Mouse (Mus musculus) R1 (cell line): ENCODE data around the gene Emx1.

Experiments used
- DNase-seq: peaks from one replicate; pipeline ENCODE4 v3.0.0-alpha.2; 2018; ENCODE audit warnings: low read depth, low spot score

Gene Emx1

GRCm38 (mm10) chr6:85189361-85189760 lies 2.1 kb downstream of the Emx1 start:
- DNase-seq = no peak

GRCm38 (mm10) chr6:85189911-85190591 lies 2.8 kb downstream of the Emx1 start:
- DNase-seq = peak; percentile 58

- DNase-seq = peak; percentile 45
These were observed 3.4 kb downstream of the Emx1 start for GRCm38 (mm10) chr6:85190671-85191070.

- DNase-seq = no peak
These were observed 4.7 kb downstream of the Emx1 start for GRCm38 (mm10) chr6:85191751-85192440.

- DNase-seq = no peak
These were observed 6.4 kb downstream of the Emx1 start for GRCm38 (mm10) chr6:85193381-85194318.

GRCm38 (mm10) chr6:85197951-85198350 lies 10.7 kb downstream of the Emx1 start:
- DNase-seq = no peak

GRCm38 (mm10) chr6:85206182-85206938 lies 19.1 kb downstream of the Emx1 start:
- no peak for DNase-seq

GRCm38 (mm10) chr6:85206939-85207285 lies 19.7 kb downstream of the Emx1 start:
- no peak for DNase-seq

- DNase-seq = no peak
These were observed 20.1 kb downstream of the Emx1 start for GRCm38 (mm10) chr6:85207345-85207744.

- no peak for DNase-seq
These were observed 22.2 kb downstream of the Emx1 start for GRCm38 (mm10) chr6:85209226-85209967.

GRCm38 (mm10) chr6:85210686-85211085 lies 23.4 kb downstream of the Emx1 start:
- DNase-seq = no peak

- DNase-seq = no peak
These were observed 31.0 kb downstream of the Emx1 start for GRCm38 (mm10) chr6:85218251-85218650.

GRCm38 (mm10) chr6:85218684-85219445 lies 31.6 kb downstream of the Emx1 start:
- DNase-seq = no peak

- DNase-seq = no peak
These were observed 32.5 kb downstream of the Emx1 start for GRCm38 (mm10) chr6:85219706-85220105.

- no peak for DNase-seq
These were observed 33.7 kb downstream of the Emx1 start for GRCm38 (mm10) chr6:85220917-85221316.

- DNase-seq = no peak
These were observed 35.3 kb downstream of the Emx1 start for GRCm38 (mm10) chr6:85222551-85222950.

- peak; percentile 28 for DNase-seq
These were observed 36.4 kb downstream of the Emx1 start for GRCm38 (mm10) chr6:85223498-85224150.

GRCm38 (mm10) chr6:85224442-85224891 lies 37.2 kb downstream of the Emx1 start:
- peak; percentile 40 for DNase-seq

- DNase-seq = no peak
These were observed 39.3 kb downstream of the Emx1 start for GRCm38 (mm10) chr6:85226570-85226969.
